Mouse (Mus musculus): ENCODE results near the gene Pdp2. TPM values are rescaled to one million over a fixed set of nuclear protein-coding genes. Genes with fewer than 3 reads are reported as not detected.
A peak's percentile ranks its signal among the peaks of the same experiment; 100 is the strongest.
"Not testable (repeated sequence)": the region's sequence is repeated elsewhere in the genome, so short reads cannot be mapped to it uniquely, and the experiment has no call there.

Gene Pdp2
- polyA plus RNA-seq, 1 experiment from 2014 or later, result 17.2 TPM

DNA sequence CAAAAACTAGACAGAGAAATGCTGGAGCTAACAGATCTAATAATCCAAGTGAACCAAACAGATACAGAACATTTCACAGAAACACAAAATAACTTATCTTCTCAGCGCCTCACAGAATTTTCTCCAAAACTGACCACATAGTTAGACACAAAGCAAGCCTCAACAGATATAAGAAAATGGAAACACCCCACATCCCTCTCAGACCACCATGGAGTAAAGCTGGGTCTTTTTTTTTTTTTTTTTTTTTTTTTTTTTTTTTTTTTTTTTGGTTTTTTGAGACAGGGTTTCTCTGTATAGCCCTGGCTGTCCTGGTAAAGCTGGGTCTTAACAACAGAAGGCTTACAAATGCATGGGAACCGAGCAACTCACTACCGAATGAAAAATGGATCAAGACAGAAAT, 14.4 kb upstream of the Pdp2 start:
- ATAC-seq, result no peak
- H3K36me3 ChIP-seq (ENCODE audit: poor library complexity, severe bottlenecking), result no peaks in the 10 kb centered on the region
- H3K4me3 ChIP-seq, result no peak overlapping the region
- no peak overlapping the region for H3K27ac ChIP-seq
- WGBS, result 89% methylated on average over 3 of the region's 3 CpGs
- H3K4me2 ChIP-seq, result no peak overlapping the region
- H3K9me3 ChIP-seq (replicated peaks), result no peaks in the 10 kb centered on the region
- H3K4me1 ChIP-seq, result no peaks in the 10 kb centered on the region
- no peak overlapping the region for H3K9ac ChIP-seq
- no peaks in the 10 kb centered on the region for H3K27me3 ChIP-seq

DNA sequence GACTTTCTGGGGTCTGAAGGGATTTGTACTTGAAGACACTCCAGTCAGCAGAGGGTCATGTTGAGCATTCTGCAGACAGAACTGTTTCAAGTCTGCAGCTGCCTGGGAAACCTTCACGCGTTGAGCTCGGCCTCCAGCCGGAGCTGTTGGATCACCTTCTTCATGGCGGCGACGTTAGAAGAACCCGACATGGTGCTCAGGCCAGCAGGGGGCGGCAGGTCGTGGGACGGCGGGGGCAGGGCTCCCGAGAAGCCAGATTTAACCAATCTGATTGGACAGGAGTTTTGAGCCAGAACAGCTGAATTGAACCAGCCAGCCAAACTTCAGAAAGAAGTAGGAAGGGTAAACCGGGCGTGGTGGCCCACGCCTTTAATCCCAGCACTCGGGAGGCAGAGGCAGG, 13.6 kb upstream of the Pdp2 start:
- H3K4me3 ChIP-seq; H3K4me1 ChIP-seq; H3K9ac ChIP-seq; H3K36me3 ChIP-seq (ENCODE audit: poor library complexity, severe bottlenecking); H3K9me3 ChIP-seq (replicated peaks); ATAC-seq; H3K27ac ChIP-seq; H3K27me3 ChIP-seq; H3K4me2 ChIP-seq: not testable (repeated sequence)
- WGBS, result 83% methylated on average over 17 of the region's 17 CpGs

DNA sequence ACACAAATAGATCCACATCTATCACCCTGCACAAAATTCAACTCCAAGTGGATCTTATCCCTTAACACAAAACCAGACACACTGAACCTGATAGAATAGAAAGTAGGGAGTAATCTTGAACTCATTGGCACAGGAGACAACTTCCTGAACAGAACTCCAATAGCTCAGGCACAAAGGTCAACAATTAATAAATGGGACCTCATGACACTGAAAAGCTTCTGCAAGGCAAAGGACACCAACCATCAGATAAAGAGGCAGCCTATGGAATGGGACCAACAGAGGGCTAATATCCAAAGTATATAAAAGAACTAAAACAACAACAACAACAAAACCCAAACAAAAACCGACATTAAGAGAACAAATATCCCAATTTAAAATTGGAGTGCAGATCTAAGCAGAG, 6.7 kb upstream of the Pdp2 start:
- no peak overlapping the region for H3K27ac ChIP-seq
- H3K27me3 ChIP-seq, result no peaks in the 10 kb centered on the region
- peaks cover 12% of the 10 kb centered on the region; the same call in 1 of the 2 replicates for H3K9me3 ChIP-seq (replicated peaks)
- no peak for ATAC-seq
- no peak overlapping the region for H3K4me2 ChIP-seq
- H3K4me3 ChIP-seq, result no peak overlapping the region
- no peak overlapping the region for H3K9ac ChIP-seq
- H3K36me3 ChIP-seq (ENCODE audit: poor library complexity, severe bottlenecking), result no peaks in the 10 kb centered on the region
- no peaks in the 10 kb centered on the region for H3K4me1 ChIP-seq
- 60% methylated on average over 1 of the region's 1 CpGs for WGBS

DNA sequence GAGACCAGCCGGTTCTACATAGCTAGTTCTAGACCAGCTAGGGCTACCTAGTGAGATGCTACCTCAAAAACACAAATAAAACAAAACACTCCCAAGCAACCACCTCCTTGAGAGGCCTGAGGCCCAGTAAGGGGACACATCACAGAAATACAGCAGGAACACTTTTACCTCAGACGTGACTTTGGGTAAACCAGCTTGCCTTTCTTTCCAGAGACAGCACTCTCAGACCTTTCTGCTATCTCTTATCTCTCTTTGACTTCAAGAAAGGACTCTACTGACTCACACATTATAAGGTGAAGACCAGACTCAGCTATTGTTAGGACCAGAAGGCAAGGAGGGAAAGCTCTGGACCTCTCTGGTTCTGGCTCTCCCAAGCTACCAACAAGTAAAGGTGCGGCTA, 967 bp upstream of the Pdp2 start:
- no peaks in the 10 kb centered on the region for H3K27me3 ChIP-seq
- H3K4me2 ChIP-seq, result no peak overlapping the region
- H3K4me3 ChIP-seq, result no peak overlapping the region
- H3K4me1 ChIP-seq, result peaks cover 8% of the 10 kb centered on the region
- no peak overlapping the region for H3K9ac ChIP-seq
- H3K27ac ChIP-seq, result no peak overlapping the region
- H3K36me3 ChIP-seq (ENCODE audit: poor library complexity, severe bottlenecking), result peaks cover 18% of the 10 kb centered on the region
- ATAC-seq, result no peak
- 92% methylated on average over 3 of the region's 3 CpGs for WGBS
- 0 out of 2 replicates have a peak, but pooled peaks cover under 1% of the 10 kb centered on the region for H3K9me3 ChIP-seq (replicated peaks)

DNA sequence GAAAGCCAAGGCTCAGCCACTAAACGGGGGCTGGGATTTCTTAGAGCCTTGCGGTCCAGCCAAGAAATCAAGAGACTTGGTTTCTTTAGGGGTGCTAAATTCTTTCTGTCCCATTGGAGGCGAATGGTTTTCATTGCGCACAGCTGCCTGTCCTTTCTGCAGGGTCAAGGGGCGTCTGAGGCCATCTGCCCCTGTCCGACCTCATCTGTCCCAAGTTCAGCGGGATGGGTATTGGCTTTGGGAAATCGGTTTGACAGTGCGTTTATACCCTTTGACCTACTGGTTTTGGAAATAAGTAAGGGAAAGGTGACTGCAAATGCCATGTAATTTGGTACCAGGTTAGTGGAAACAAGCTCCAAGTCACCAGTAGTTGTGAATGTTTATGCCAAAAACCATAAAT, 605 bp downstream of the Pdp2 start:
- 4% methylated on average over 9 of the region's 9 CpGs for whole genome bisulfite sequencing
- Histone ChIP-seq H3K4me1 (peaks cover 8% of the 10 kb centered on the region), H3K4me3 (peak overlapping the region; percentile 61), H3K27me3 (no peaks in the 10 kb centered on the region), H3K9ac (peak overlapping the region; percentile 69), H3K27ac (no peak overlapping the region), H3K4me2 (peak overlapping the region; percentile 79), H3K36me3 (ENCODE audit: poor library complexity, severe bottlenecking) (peaks cover 30% of the 10 kb centered on the region), H3K9me3 (replicated peaks) (no peaks in the 10 kb centered on the region)
- no peak for ATAC-seq

GRCm38 (mm10) chr8:104592566-104592965, 1.3 kb downstream of the Pdp2 start:
- no peak overlapping the region for H3K9ac ChIP-seq
- ATAC-seq, result no peak
- H3K36me3 ChIP-seq (ENCODE audit: poor library complexity, severe bottlenecking), result peaks cover 30% of the 10 kb centered on the region
- no peaks in the 10 kb centered on the region for H3K27me3 ChIP-seq
- 77% methylated on average over 6 of the region's 6 CpGs for WGBS
- no peaks in the 10 kb centered on the region for H3K9me3 ChIP-seq (replicated peaks)
- H3K27ac ChIP-seq, result no peak overlapping the region
- H3K4me1 ChIP-seq, result peaks cover 8% of the 10 kb centered on the region
- H3K4me2 ChIP-seq, result peak overlapping the region; percentile 79
- H3K4me3 ChIP-seq, result peak overlapping the region; percentile 61; the same call in 1 of the 2 replicates

- Histone ChIP-seq H3K27ac (no peak overlapping the region), H3K27me3 (no peaks in the 10 kb centered on the region), H3K4me1 (peaks cover 8% of the 10 kb centered on the region), H3K4me2 (no peak overlapping the region), H3K9me3 (replicated peaks) (no peaks in the 10 kb centered on the region), H3K9ac (no peak overlapping the region), H3K36me3 (ENCODE audit: poor library complexity, severe bottlenecking) (peaks cover 30% of the 10 kb centered on the region), H3K4me3 (no peak overlapping the region)
- ATAC-seq, result no peak
- 94% methylated on average over 31 of the region's 31 CpGs for WGBS
Measured at GRCm38 (mm10) chr8:104593536-104594325, 2.5 kb downstream of the Pdp2 start.

- Histone ChIP-seq H3K27me3 (no peaks in the 10 kb centered on the region), H3K36me3 (ENCODE audit: poor library complexity, severe bottlenecking) (peaks cover 30% of the 10 kb centered on the region), H3K4me3 (no peak overlapping the region), H3K9me3 (replicated peaks) (no peaks in the 10 kb centered on the region), H3K4me1 (peaks cover 8% of the 10 kb centered on the region), H3K9ac (no peak overlapping the region), H3K27ac (no peak overlapping the region), H3K4me2 (no peak overlapping the region)
- 95% methylated on average over 19 of the region's 19 CpGs for WGBS
- ATAC-seq, result no peak
Measured at GRCm38 (mm10) chr8:104594611-104595362, 3.5 kb downstream of the Pdp2 start.

DNA sequence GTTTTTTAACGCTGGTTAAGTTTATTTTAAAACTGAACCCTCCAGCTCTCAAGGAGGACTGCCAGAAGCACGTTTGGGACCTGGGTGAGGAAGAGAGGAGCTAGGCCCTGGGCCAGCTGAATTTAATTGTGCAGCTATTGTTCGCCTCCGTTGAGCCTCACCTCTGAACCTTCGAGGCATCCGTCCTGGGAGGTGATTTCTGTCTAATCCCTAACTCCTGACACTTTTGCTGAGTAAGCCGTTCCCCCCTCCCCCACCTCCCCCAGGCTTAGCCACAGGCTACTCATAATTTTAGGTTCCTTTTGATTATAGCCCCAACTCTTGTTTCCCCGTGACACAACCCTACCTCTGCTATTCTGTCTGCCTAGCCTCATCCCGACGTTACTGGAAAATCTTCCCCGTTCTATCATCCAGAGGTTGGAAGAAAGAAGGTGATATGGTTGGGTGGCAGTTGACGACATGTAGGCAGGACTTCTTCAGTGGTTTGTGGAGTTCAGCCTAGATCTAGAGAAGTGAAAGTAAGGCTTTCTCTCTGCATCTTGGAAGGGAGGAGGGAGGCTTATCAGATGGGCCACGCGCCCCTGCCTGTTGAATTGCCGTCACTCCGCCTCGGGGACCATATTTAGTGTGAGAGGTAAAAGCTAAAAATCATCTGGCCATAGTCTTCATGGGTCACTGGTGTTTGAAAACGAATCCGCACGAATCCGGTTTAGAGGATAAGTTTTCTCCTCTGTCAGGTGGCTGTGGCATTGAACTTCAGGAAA, 4.7 kb downstream of the Pdp2 start:
- no peak overlapping the region for H3K27ac ChIP-seq
- peaks cover 30% of the 10 kb centered on the region for H3K36me3 ChIP-seq (ENCODE audit: poor library complexity, severe bottlenecking)
- H3K9ac ChIP-seq, result no peak overlapping the region
- H3K27me3 ChIP-seq, result 0 out of 2 replicates have a peak, but pooled peaks cover under 1% of the 10 kb centered on the region
- peaks cover 8% of the 10 kb centered on the region for H3K4me1 ChIP-seq
- ATAC-seq, result no peak
- 86% methylated on average over 21 of the region's 21 CpGs for WGBS
- no peak overlapping the region for H3K4me3 ChIP-seq
- no peaks in the 10 kb centered on the region for H3K9me3 ChIP-seq (replicated peaks)
- H3K4me2 ChIP-seq, result no peak overlapping the region

DNA sequence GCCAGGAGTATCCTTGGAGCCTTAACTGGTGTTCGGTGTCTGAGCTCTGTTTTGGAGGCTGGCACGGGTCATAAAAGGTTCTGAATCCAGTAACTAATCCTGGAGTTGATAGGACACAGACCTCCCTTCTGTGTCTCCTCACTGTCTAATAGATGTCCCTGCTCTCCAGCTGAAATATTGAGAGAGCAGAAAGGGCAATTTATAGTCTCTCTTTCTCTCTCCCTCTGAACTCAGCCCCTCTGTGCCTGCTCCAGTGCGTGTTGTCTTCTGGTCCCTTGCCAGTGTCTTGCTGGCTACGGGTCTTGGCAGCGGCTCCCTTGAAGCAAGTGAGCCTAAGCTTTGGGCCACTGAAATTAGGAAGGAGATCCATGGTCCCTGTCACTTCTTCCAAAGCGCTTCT, 6.4 kb downstream of the Pdp2 start:
- Histone ChIP-seq H3K4me2 (no peak overlapping the region), H3K4me3 (no peak overlapping the region), H3K9me3 (replicated peaks) (no peaks in the 10 kb centered on the region), H3K27me3 (peaks cover 11% of the 10 kb centered on the region; the same call in 1 of the 2 replicates), H3K4me1 (0 out of 2 replicates have a peak, but pooled peaks cover 7% of the 10 kb centered on the region), H3K9ac (no peak overlapping the region), H3K27ac (no peak overlapping the region), H3K36me3 (ENCODE audit: poor library complexity, severe bottlenecking) (peaks cover 30% of the 10 kb centered on the region)
- 84% methylated on average over 6 of the region's 6 CpGs for WGBS
- no peak for ATAC-seq

- Histone ChIP-seq H3K9me3 (replicated peaks) (no peaks in the 10 kb centered on the region), H3K4me2 (no peak overlapping the region), H3K9ac (no peak overlapping the region), H3K4me1 (0 out of 2 replicates have a peak, but pooled peaks cover 7% of the 10 kb centered on the region), H3K27ac (no peak overlapping the region), H3K36me3 (ENCODE audit: poor library complexity, severe bottlenecking) (peaks cover 29% of the 10 kb centered on the region), H3K27me3 (peaks cover 11% of the 10 kb centered on the region; the same call in 1 of the 2 replicates), H3K4me3 (no peak overlapping the region)
- ATAC-seq, result no peak
- 73% methylated on average over 6 of the region's 6 CpGs for WGBS
Measured at GRCm38 (mm10) chr8:104598496-104598895, 7.2 kb downstream of the Pdp2 start.

- H3K4me3 ChIP-seq, result no peak overlapping the region
- H3K36me3 ChIP-seq (ENCODE audit: poor library complexity, severe bottlenecking), result peaks cover 5% of the 10 kb centered on the region
- no peak overlapping the region for H3K27ac ChIP-seq
- H3K27me3 ChIP-seq, result peaks cover 11% of the 10 kb centered on the region; the same call in 1 of the 2 replicates
- H3K9ac ChIP-seq, result 0 out of 2 replicates have a peak overlapping the region, but pooled peaks have one; percentile 1
- H3K4me1 ChIP-seq, result 0 out of 2 replicates have a peak, but pooled peaks cover 7% of the 10 kb centered on the region
- no peak for ATAC-seq
- peak overlapping the region; percentile 44 for H3K4me2 ChIP-seq
- H3K9me3 ChIP-seq (replicated peaks), result no peaks in the 10 kb centered on the region
- 36% methylated on average over 7 of the region's 7 CpGs for WGBS
Measured at GRCm38 (mm10) chr8:104601386-104601785, 10.1 kb downstream of the Pdp2 start.
